Mouse (Mus musculus) lung, embryonic 14.5 days (tissue): Measurements from ENCODE around the gene Apobec4. TPM values are rescaled to one million over a fixed set of nuclear protein-coding genes. Genes with fewer than 3 reads are reported as not detected.

Experiments
- ATAC-seq: fragments of 200-750 bp; cut with Nextera tagmentation; 2 replicates; pipeline ENCODE4 v1.8.0; 2017; ENCODE audit warnings: mild to moderate bottlenecking, moderate TSS enrichment, moderate library complexity; ENCODE audit not compliant: insufficient read depth
- DNase-seq: peaks from one replicate; pipeline ENCODE4 v3.0.0-alpha.2; 2015
- H3K27ac ChIP-seq: fragments of 300-500 bp; sonication (generic); 2 replicates; pipeline ENCODE4 v1.5.1; 2014; ENCODE audit warnings: low read depth, mild to moderate bottlenecking, moderate library complexity
- H3K27me3 ChIP-seq: fragments of 300-500 bp; sonication (generic); 2 replicates; pipeline ENCODE4 v1.6.1; 2014; ENCODE audit warnings: low read length, control low read depth; ENCODE audit not compliant: insufficient read depth
- H3K36me3 ChIP-seq: fragments of 300-500 bp; sonication (generic); 2 replicates; pipeline ENCODE4 v1.6.1; 2014; ENCODE audit warnings: control low read depth; ENCODE audit not compliant: insufficient read depth
- H3K4me1 ChIP-seq: fragments of 300-500 bp; sonication (generic); 2 replicates; pipeline ENCODE4 v1.6.1; 2014; ENCODE audit warnings: antibody characterized with exemption, control low read depth; ENCODE audit not compliant: insufficient read depth
- H3K4me2 ChIP-seq: fragments of 300-500 bp; sonication (generic); 2 replicates; pipeline ENCODE4 v1.6.1; 2014; ENCODE audit warnings: mild to moderate bottlenecking
- H3K4me3 ChIP-seq: fragments of 300-500 bp; sonication (generic); 2 replicates; pipeline ENCODE4 v1.5.1; 2014; ENCODE audit warnings: low read depth, low read length
- H3K9ac ChIP-seq: fragments of 300-500 bp; sonication (generic); 2 replicates; pipeline ENCODE4 v1.6.1; 2014
- H3K9me3 ChIP-seq: fragments of 300-500 bp; sonication (generic); 2 replicates; pipeline ENCODE4 v1.6.1; 2016; ENCODE audit warnings: low read depth, low read length, control low read depth
- CTCF ChIP-seq: IDR thresholded peaks from 2 replicates; pipeline ENCODE4 v1.5.1; 2016; ENCODE audit warnings: antibody characterized with exemption, low read depth
- WGBS: fragments of 180-500 bp; shearing (Covaris S2); extraction: QIAGEN DNeasy Blood & Tissue Kit; methylation state at CpG from one replicate; pipeline ENCODE4 v1.1.7; 2014; 5-methylcytosine and 5-hydroxymethylcytosine counted together
- polyA plus RNA-seq: library from polyadenylated mRNA; unstranded; fragments of >200 nt; fragmentation: Nextera tagmentation; extraction: Ambion mirVana; gene quantifications from 2 replicates; pipeline ENCODE4 v1.2.1, GENCODE M21; 2014

The Apobec4 gene
- polyA plus RNA-seq, 1 experiment from 2014 or later: not detected

- ATAC-seq: no peak
- no peaks in the 10 kb centered on the region for H3K27me3 ChIP-seq
- no peak overlapping the region for H3K4me3 ChIP-seq
- no peak for DNase-seq
- 65% methylated on average over 12 of the region's 12 CpGs for WGBS
- H3K36me3 ChIP-seq: no peaks in the 10 kb centered on the region
- H3K27ac ChIP-seq: no peak overlapping the region
- no peak for TF ChIP-seq CTCF
- 0 out of 2 replicates have a peak, but pooled peaks cover 4% of the 10 kb centered on the region for H3K4me1 ChIP-seq
- no peak overlapping the region for H3K9ac ChIP-seq
- no peak overlapping the region for H3K4me2 ChIP-seq
- H3K9me3 ChIP-seq: no peaks in the 10 kb centered on the region
Measured at GRCm38 (mm10) chr1:152792736-152793494, 42.6 kb downstream of the Apobec4 start.

- Histone ChIP-seq H3K9ac (no peak overlapping the region), H3K27ac (no peak overlapping the region), H3K4me2 (no peak overlapping the region), H3K27me3 (no peaks in the 10 kb centered on the region), H3K36me3 (no peaks in the 10 kb centered on the region), H3K4me1 (0 out of 2 replicates have a peak, but pooled peaks cover 4% of the 10 kb centered on the region), H3K9me3 (no peaks in the 10 kb centered on the region), H3K4me3 (no peak overlapping the region)
- DNase-seq: no peak
- ATAC-seq: no peak
- 73% methylated on average over 6 of the region's 6 CpGs for WGBS
- TF ChIP-seq CTCF: no peak
Measured at GRCm38 (mm10) chr1:152793495-152794130, 43.3 kb downstream of the Apobec4 start.

- Histone ChIP-seq H3K4me3 (no peak overlapping the region), H3K9me3 (no peaks in the 10 kb centered on the region), H3K36me3 (no peaks in the 10 kb centered on the region), H3K27ac (no peak overlapping the region), H3K4me1 (0 out of 2 replicates have a peak, but pooled peaks cover 7% of the 10 kb centered on the region), H3K4me2 (no peak overlapping the region), H3K9ac (no peak overlapping the region), H3K27me3 (no peaks in the 10 kb centered on the region)
- no peak for TF ChIP-seq CTCF
- 47% methylated on average over 8 of the region's 8 CpGs for WGBS
- DNase-seq: no peak
- ATAC-seq: no peak
Measured at GRCm38 (mm10) chr1:152795688-152796255, 45.4 kb downstream of the Apobec4 start.

GRCm38 (mm10) chr1:152796683-152797263 lies 46.4 kb downstream of the Apobec4 start:
- H3K9ac ChIP-seq: no peak overlapping the region
- WGBS: 80% methylated on average over 8 of the region's 8 CpGs

GRCm38 (mm10) chr1:152798125-152798524 lies 47.8 kb downstream of the Apobec4 start:
- Histone ChIP-seq H3K4me2 (no peak overlapping the region), H3K27ac (no peak overlapping the region), H3K9ac (no peak overlapping the region), H3K4me1 (0 out of 2 replicates have a peak, but pooled peaks cover 3% of the 10 kb centered on the region), H3K4me3 (no peak overlapping the region), H3K36me3 (no peaks in the 10 kb centered on the region), H3K9me3 (no peaks in the 10 kb centered on the region), H3K27me3 (no peaks in the 10 kb centered on the region)
- DNase-seq (peak; percentile 62), ATAC-seq (peak; percentile 29; the same call in 1 of the 2 replicates)
- TF ChIP-seq CTCF: no peak
- 48% methylated on average over 9 of the region's 9 CpGs for WGBS

More at GRCm38 (mm10) chr1:152796683-152797263, 46.4 kb downstream of the Apobec4 start:
- Histone ChIP-seq H3K9me3 (no peaks in the 10 kb centered on the region), H3K27me3 (no peaks in the 10 kb centered on the region), H3K4me1 (0 out of 2 replicates have a peak, but pooled peaks cover 3% of the 10 kb centered on the region), H3K27ac (no peak overlapping the region), H3K4me2 (no peak overlapping the region), H3K36me3 (no peaks in the 10 kb centered on the region), H3K4me3 (no peak overlapping the region)
- DNase-seq: no peak
- ATAC-seq: no peak
- TF ChIP-seq CTCF: no peak

GRCm38 (mm10) chr1:152799897-152800296 lies 49.5 kb downstream of the Apobec4 start, which contains the start of gene Ncf2:
Gene Ncf2 (plus strand): TSS chr1:152800194.
- no peaks in the 10 kb centered on the region for H3K27me3 ChIP-seq
- 29% methylated on average over 2 of the region's 2 CpGs for WGBS
- ATAC-seq (peak; percentile 93), DNase-seq (peak; percentile 71)
- no peak within 1 kb of the TSS for H3K4me3 ChIP-seq
- no peaks in the 10 kb centered on the region for H3K36me3 ChIP-seq
- H3K4me1 ChIP-seq: 0 out of 2 replicates have a peak, but pooled peaks cover 3% of the 10 kb centered on the region
- TF ChIP-seq CTCF: no peak
- H3K4me2 ChIP-seq: 0 out of 2 replicates have a peak within 1 kb of the TSS, but pooled peaks have one; percentile 25
- H3K9ac ChIP-seq: no peak within 1 kb of the TSS
- H3K27ac ChIP-seq: no peak within 1 kb of the TSS
- no peaks in the 10 kb centered on the region for H3K9me3 ChIP-seq
